Mouse (Mus musculus): ENCODE data around the gene Mmp25. TPM values are rescaled to one million over a fixed set of nuclear protein-coding genes. Genes with fewer than 3 reads are reported as not detected.

Mmp25 gene
- polyA plus RNA-seq (2015; fragmentation: Nextera tagmentation; extraction: Ambion mirVana) = 0.94 and 1.6 TPM in 2 replicates

GRCm38 (mm10) chr17:23644613-23645495 is at the start of gene Mmp25:
Mmp25 (minus strand) TSS chr17:23645277.
- WGBS = under 1% methylated on average over 58 of the region's 58 CpGs

GRCm38 (mm10) chr17:23694491-23694890 is 49.4 kb upstream of the Mmp25 start:
- ATAC-seq = no peak
- Histone ChIP-seq H3K4me1 (ENCODE audit: control insufficient read depth, insufficient read depth, low read length) (peaks cover 5% of the 10 kb centered on the region; the same call in 1 of the 2 replicates), H3K4me2 (ENCODE audit: low read length) (no peak overlapping the region), H3K4me3 (ENCODE audit: low read depth, low read length) (no peak overlapping the region), H3K27me3 (ENCODE audit: control insufficient read depth, insufficient read depth, low read depth, low read length) (peaks cover 17% of the 10 kb centered on the region), H3K36me3 (ENCODE audit: control insufficient read depth, insufficient read depth, low read length) (no peaks in the 10 kb centered on the region), H3K9me3 (replicated peaks; ENCODE audit: control insufficient read depth, low read length, poor library complexity, severe bottlenecking) (no peaks in the 10 kb centered on the region), H3K9ac (ENCODE audit: low read depth, low read length) (no peak overlapping the region), H3K27ac (ENCODE audit: low read length) (no peak overlapping the region)
- 81% methylated on average over 1 of the region's 1 CpGs for WGBS

More at GRCm38 (mm10) chr17:23644613-23645495, at the start of gene Mmp25:
- H3K9me3 ChIP-seq (replicated peaks; ENCODE audit: control insufficient read depth, low read length, poor library complexity, severe bottlenecking) = no peaks in the 10 kb centered on the region
- ATAC-seq = no peak
- H3K9ac ChIP-seq (ENCODE audit: low read depth, low read length) = peak within 1 kb of the TSS; percentile 53
- H3K4me1 ChIP-seq (ENCODE audit: control insufficient read depth, insufficient read depth, low read length) = peaks cover 6% of the 10 kb centered on the region
- H3K27ac ChIP-seq (ENCODE audit: low read length) = no peak within 1 kb of the TSS
- H3K27me3 ChIP-seq (ENCODE audit: control insufficient read depth, insufficient read depth, low read depth, low read length) = peaks cover 22% of the 10 kb centered on the region
- H3K4me2 ChIP-seq (ENCODE audit: low read length) = peak within 1 kb of the TSS; percentile 69
- peak within 1 kb of the TSS; percentile 42 for H3K4me3 ChIP-seq (ENCODE audit: low read depth, low read length)
- no peaks in the 10 kb centered on the region for H3K36me3 ChIP-seq (ENCODE audit: control insufficient read depth, insufficient read depth, low read length)

- no peaks in the 10 kb centered on the region for H3K36me3 ChIP-seq (ENCODE audit: control insufficient read depth, insufficient read depth, low read length)
- WGBS = 19% methylated on average over 15 of the region's 15 CpGs
- H3K4me3 ChIP-seq (ENCODE audit: low read depth, low read length) = no peak within 1 kb of the TSS
- no peak within 1 kb of the TSS for H3K4me2 ChIP-seq (ENCODE audit: low read length)
- ATAC-seq = no peak
- no peaks in the 10 kb centered on the region for H3K9me3 ChIP-seq (replicated peaks; ENCODE audit: control insufficient read depth, low read length, poor library complexity, severe bottlenecking)
- no peak within 1 kb of the TSS for H3K9ac ChIP-seq (ENCODE audit: low read depth, low read length)
- no peaks in the 10 kb centered on the region for H3K4me1 ChIP-seq (ENCODE audit: control insufficient read depth, insufficient read depth, low read length)
- peaks cover 45% of the 10 kb centered on the region for H3K27me3 ChIP-seq (ENCODE audit: control insufficient read depth, insufficient read depth, low read depth, low read length)
- no peak within 1 kb of the TSS for H3K27ac ChIP-seq (ENCODE audit: low read length)
Measured at GRCm38 (mm10) chr17:23683856-23684672, 39.0 kb upstream of the Mmp25 start, which contains the start of gene Cldn9. Cldn9 (minus strand) TSS chr17:23684026.

GRCm38 (mm10) chr17:23683226-23683625 is 38.1 kb upstream of the Mmp25 start:
- 28% methylated on average over 15 of the region's 15 CpGs for WGBS
- no peak overlapping the region for H3K4me2 ChIP-seq (ENCODE audit: low read length)
- no peak overlapping the region for H3K27ac ChIP-seq (ENCODE audit: low read length)
- no peaks in the 10 kb centered on the region for H3K4me1 ChIP-seq (ENCODE audit: control insufficient read depth, insufficient read depth, low read length)
- no peaks in the 10 kb centered on the region for H3K36me3 ChIP-seq (ENCODE audit: control insufficient read depth, insufficient read depth, low read length)
- no peaks in the 10 kb centered on the region for H3K9me3 ChIP-seq (replicated peaks; ENCODE audit: control insufficient read depth, low read length, poor library complexity, severe bottlenecking)
- no peak for ATAC-seq
- H3K27me3 ChIP-seq (ENCODE audit: control insufficient read depth, insufficient read depth, low read depth, low read length) = peaks cover 47% of the 10 kb centered on the region
- H3K9ac ChIP-seq (ENCODE audit: low read depth, low read length) = no peak overlapping the region
- H3K4me3 ChIP-seq (ENCODE audit: low read depth, low read length) = no peak overlapping the region

GRCm38 (mm10) chr17:23682530-23682929 is 37.5 kb upstream of the Mmp25 start:
- Histone ChIP-seq H3K4me3 (ENCODE audit: low read depth, low read length) (no peak overlapping the region), H3K27me3 (ENCODE audit: control insufficient read depth, insufficient read depth, low read depth, low read length) (peaks cover 47% of the 10 kb centered on the region), H3K9ac (ENCODE audit: low read depth, low read length) (no peak overlapping the region), H3K4me1 (ENCODE audit: control insufficient read depth, insufficient read depth, low read length) (peaks cover 3% of the 10 kb centered on the region; the same call in 1 of the 2 replicates), H3K36me3 (ENCODE audit: control insufficient read depth, insufficient read depth, low read length) (no peaks in the 10 kb centered on the region), H3K27ac (ENCODE audit: low read length) (no peak overlapping the region), H3K9me3 (replicated peaks; ENCODE audit: control insufficient read depth, low read length, poor library complexity, severe bottlenecking) (no peaks in the 10 kb centered on the region), H3K4me2 (ENCODE audit: low read length) (no peak overlapping the region)
- WGBS = 73% methylated on average over 3 of the region's 3 CpGs
- ATAC-seq = no peak

- Histone ChIP-seq H3K4me3 (ENCODE audit: low read depth, low read length) (no peak overlapping the region), H3K4me1 (ENCODE audit: control insufficient read depth, insufficient read depth, low read length) (peaks cover 6% of the 10 kb centered on the region; the same call in 1 of the 2 replicates), H3K27ac (ENCODE audit: low read length) (no peak overlapping the region), H3K36me3 (ENCODE audit: control insufficient read depth, insufficient read depth, low read length) (no peaks in the 10 kb centered on the region), H3K9ac (ENCODE audit: low read depth, low read length) (no peak overlapping the region), H3K27me3 (ENCODE audit: control insufficient read depth, insufficient read depth, low read depth, low read length) (peaks cover 47% of the 10 kb centered on the region), H3K9me3 (replicated peaks; ENCODE audit: control insufficient read depth, low read length, poor library complexity, severe bottlenecking) (no peaks in the 10 kb centered on the region), H3K4me2 (ENCODE audit: low read length) (no peak overlapping the region)
- WGBS = 62% methylated on average over 4 of the region's 4 CpGs
- no peak for ATAC-seq
Measured at GRCm38 (mm10) chr17:23682092-23682491, 37.0 kb upstream of the Mmp25 start.

GRCm38 (mm10) chr17:23681086-23681485 is 36.0 kb upstream of the Mmp25 start:
- peaks cover 51% of the 10 kb centered on the region for H3K27me3 ChIP-seq (ENCODE audit: control insufficient read depth, insufficient read depth, low read depth, low read length)
- H3K9ac ChIP-seq (ENCODE audit: low read depth, low read length) = no peak overlapping the region
- no peak overlapping the region for H3K27ac ChIP-seq (ENCODE audit: low read length)
- peaks cover 15% of the 10 kb centered on the region for H3K4me1 ChIP-seq (ENCODE audit: control insufficient read depth, insufficient read depth, low read length)
- no peak overlapping the region for H3K4me3 ChIP-seq (ENCODE audit: low read depth, low read length)
- ATAC-seq = no peak
- H3K4me2 ChIP-seq (ENCODE audit: low read length) = no peak overlapping the region
- H3K9me3 ChIP-seq (replicated peaks; ENCODE audit: control insufficient read depth, low read length, poor library complexity, severe bottlenecking) = no peaks in the 10 kb centered on the region
- no peaks in the 10 kb centered on the region for H3K36me3 ChIP-seq (ENCODE audit: control insufficient read depth, insufficient read depth, low read length)
- 75% methylated on average over 10 of the region's 10 CpGs for WGBS

- Histone ChIP-seq H3K27me3 (ENCODE audit: control insufficient read depth, insufficient read depth, low read depth, low read length) (peaks cover 58% of the 10 kb centered on the region), H3K4me1 (ENCODE audit: control insufficient read depth, insufficient read depth, low read length) (peaks cover 21% of the 10 kb centered on the region), H3K36me3 (ENCODE audit: control insufficient read depth, insufficient read depth, low read length) (no peaks in the 10 kb centered on the region), H3K9ac (ENCODE audit: low read depth, low read length) (no peak overlapping the region), H3K4me2 (ENCODE audit: low read length) (no peak overlapping the region), H3K4me3 (ENCODE audit: low read depth, low read length) (no peak overlapping the region), H3K27ac (ENCODE audit: low read length) (no peak overlapping the region), H3K9me3 (replicated peaks; ENCODE audit: control insufficient read depth, low read length, poor library complexity, severe bottlenecking) (no peaks in the 10 kb centered on the region)
- ATAC-seq = no peak
- 81% methylated on average over 9 of the region's 9 CpGs for WGBS
Measured at GRCm38 (mm10) chr17:23680336-23680735, 35.3 kb upstream of the Mmp25 start.
